Mouse (Mus musculus) stomach, postnatal 0 days (tissue): Measurements from ENCODE around the gene Hand1.

Experiments
- CTCF ChIP-seq: IDR thresholded peaks from 2 replicates; pipeline ENCODE4 v1.5.1; 2016; ENCODE audit warnings: antibody characterized with exemption, low read depth, mild to moderate bottlenecking, moderate library complexity
- EP300 ChIP-seq: optimal IDR thresholded peaks from 2 replicates; pipeline ENCODE3; 2016; ENCODE audit warnings: antibody characterized with exemption

DNA sequence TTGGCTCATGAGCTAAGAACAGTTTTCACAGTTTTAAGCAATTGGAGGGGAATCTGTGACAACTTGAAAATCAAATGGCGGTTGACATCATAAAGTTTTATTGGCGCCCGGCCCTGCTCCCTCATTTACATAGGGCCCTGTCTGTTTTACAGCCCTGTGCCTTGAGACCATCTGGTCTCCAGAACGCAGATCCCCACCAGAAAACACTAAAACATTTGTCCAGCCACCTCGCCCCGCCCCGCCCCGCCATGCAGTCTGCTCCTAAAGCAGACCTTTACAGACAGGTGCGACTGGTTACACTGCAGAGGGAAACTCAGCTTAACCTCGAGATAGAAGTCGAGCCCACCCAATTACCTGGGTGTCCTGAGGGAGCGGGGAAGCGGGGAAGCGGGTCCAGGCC is 52.8 kb downstream of the Hand1 start:
- no peak for TF ChIP-seq EP300
- no peak for TF ChIP-seq CTCF
